Mouse (Mus musculus): ENCODE measurements around the gene Arl6ip6. TPM values are rescaled to one million over a fixed set of nuclear protein-coding genes. Genes with fewer than 3 reads are reported as not detected.
A peak's percentile ranks its signal among the peaks of the same experiment; 100 is the strongest.

Arl6ip6 gene
- polyA plus RNA-seq (2012; rRNA removed) = 22.1 and 26.5 TPM in 2 replicates

- under 1% methylated on average over 82 of the region's 82 CpGs for WGBS
- Histone ChIP-seq H3K36me3 (ENCODE audit: control insufficient read depth, insufficient read depth, low read length) (peaks cover 4% of the 10 kb centered on the region; the same call in 1 of the 2 replicates), H3K4me3 (ENCODE audit: control insufficient read depth, insufficient read depth, low read length) (peak within 1 kb of the TSS; percentile 85), H3K27ac (ENCODE audit: control insufficient read depth, insufficient read depth, low read length) (peak within 1 kb of the TSS; percentile 96), H3K4me1 (replicated peaks; ENCODE audit: control insufficient read depth, insufficient read depth, low read length) (peaks cover 2% of the 10 kb centered on the region; the same call in 1 of the 2 replicates), H3K27me3 (ENCODE audit: control insufficient read depth, insufficient read depth, low read length) (no peaks in the 10 kb centered on the region)
- TF ChIP-seq POLR2A (IDR thresholded peaks at IDR 0.05; ENCODE audit: control insufficient read depth, extremely low read depth, insufficient read depth, low read length, poor library complexity) (peak; percentile 47; the same call in 1 of the 2 replicates), CTCF (IDR thresholded peaks at IDR 0.05; ENCODE audit: borderline replicate concordance, control insufficient read depth, extremely low read depth, insufficient read depth, low read length, poor library complexity) (peak; percentile 37; the same call in 1 of the 2 replicates)
- DNase-seq = peak; percentile 99
These were observed at the start of gene Arl6ip6 for GRCm38 (mm10) chr2:53191523-53192220. TSS of gene Arl6ip6 (plus strand) at chr2:53191726.

GRCm38 (mm10) chr2:53146852-53147251 is 44.7 kb upstream of the Arl6ip6 start:
- no peak for DNase-seq
- Histone ChIP-seq H3K4me3 (ENCODE audit: control insufficient read depth, insufficient read depth, low read length) (no peak overlapping the region), H3K4me1 (replicated peaks; ENCODE audit: control insufficient read depth, insufficient read depth, low read length) (no peaks in the 10 kb centered on the region), H3K27ac (ENCODE audit: control insufficient read depth, insufficient read depth, low read length) (no peak overlapping the region), H3K27me3 (ENCODE audit: control insufficient read depth, insufficient read depth, low read length) (no peaks in the 10 kb centered on the region), H3K36me3 (ENCODE audit: control insufficient read depth, insufficient read depth, low read length) (peaks cover 65% of the 10 kb centered on the region)
- TF ChIP-seq POLR2A (IDR thresholded peaks at IDR 0.05; ENCODE audit: control insufficient read depth, extremely low read depth, insufficient read depth, low read length, poor library complexity) = no peak
- TF ChIP-seq CTCF (IDR thresholded peaks at IDR 0.05; ENCODE audit: borderline replicate concordance, control insufficient read depth, extremely low read depth, insufficient read depth, low read length, poor library complexity) = no peak

- TF ChIP-seq POLR2A (IDR thresholded peaks at IDR 0.05; ENCODE audit: control insufficient read depth, extremely low read depth, insufficient read depth, low read length, poor library complexity) (no peak), CTCF (IDR thresholded peaks at IDR 0.05; ENCODE audit: borderline replicate concordance, control insufficient read depth, extremely low read depth, insufficient read depth, low read length, poor library complexity) (no peak)
- no peaks in the 10 kb centered on the region for H3K4me1 ChIP-seq (replicated peaks; ENCODE audit: control insufficient read depth, insufficient read depth, low read length)
- H3K36me3 ChIP-seq (ENCODE audit: control insufficient read depth, insufficient read depth, low read length) = peaks cover 21% of the 10 kb centered on the region
- H3K4me3 ChIP-seq (ENCODE audit: control insufficient read depth, insufficient read depth, low read length) = no peak overlapping the region
- H3K27me3 ChIP-seq (ENCODE audit: control insufficient read depth, insufficient read depth, low read length) = no peaks in the 10 kb centered on the region
- no peak overlapping the region for H3K27ac ChIP-seq (ENCODE audit: control insufficient read depth, insufficient read depth, low read length)
- DNase-seq = no peak
These were observed 17.6 kb upstream of the Arl6ip6 start for GRCm38 (mm10) chr2:53173966-53174365.

- Histone ChIP-seq H3K4me1 (replicated peaks; ENCODE audit: control insufficient read depth, insufficient read depth, low read length) (no peaks in the 10 kb centered on the region), H3K4me3 (ENCODE audit: control insufficient read depth, insufficient read depth, low read length) (no peak overlapping the region), H3K27ac (ENCODE audit: control insufficient read depth, insufficient read depth, low read length) (no peak overlapping the region), H3K36me3 (ENCODE audit: control insufficient read depth, insufficient read depth, low read length) (peaks cover 17% of the 10 kb centered on the region), H3K27me3 (ENCODE audit: control insufficient read depth, insufficient read depth, low read length) (no peaks in the 10 kb centered on the region)
- DNase-seq = no peak
- TF ChIP-seq CTCF (IDR thresholded peaks at IDR 0.05; ENCODE audit: borderline replicate concordance, control insufficient read depth, extremely low read depth, insufficient read depth, low read length, poor library complexity) (no peak), POLR2A (IDR thresholded peaks at IDR 0.05; ENCODE audit: control insufficient read depth, extremely low read depth, insufficient read depth, low read length, poor library complexity) (no peak)
- 95% methylated on average over 3 of the region's 3 CpGs for WGBS
These were observed 12.6 kb upstream of the Arl6ip6 start for GRCm38 (mm10) chr2:53178966-53179365.

GRCm38 (mm10) chr2:53179876-53180275 is 11.7 kb upstream of the Arl6ip6 start:
- no peak for TF ChIP-seq POLR2A (IDR thresholded peaks at IDR 0.05; ENCODE audit: control insufficient read depth, extremely low read depth, insufficient read depth, low read length, poor library complexity)
- no peak for TF ChIP-seq CTCF (IDR thresholded peaks at IDR 0.05; ENCODE audit: borderline replicate concordance, control insufficient read depth, extremely low read depth, insufficient read depth, low read length, poor library complexity)
- Histone ChIP-seq H3K36me3 (ENCODE audit: control insufficient read depth, insufficient read depth, low read length) (peaks cover 11% of the 10 kb centered on the region), H3K4me1 (replicated peaks; ENCODE audit: control insufficient read depth, insufficient read depth, low read length) (no peaks in the 10 kb centered on the region), H3K27ac (ENCODE audit: control insufficient read depth, insufficient read depth, low read length) (no peak overlapping the region), H3K27me3 (ENCODE audit: control insufficient read depth, insufficient read depth, low read length) (no peaks in the 10 kb centered on the region), H3K4me3 (ENCODE audit: control insufficient read depth, insufficient read depth, low read length) (no peak overlapping the region)
- no peak for DNase-seq

GRCm38 (mm10) chr2:53189811-53190210 is 1.7 kb upstream of the Arl6ip6 start:
- Histone ChIP-seq H3K4me3 (ENCODE audit: control insufficient read depth, insufficient read depth, low read length) (no peak overlapping the region), H3K4me1 (replicated peaks; ENCODE audit: control insufficient read depth, insufficient read depth, low read length) (peaks cover 2% of the 10 kb centered on the region; the same call in 1 of the 2 replicates), H3K36me3 (ENCODE audit: control insufficient read depth, insufficient read depth, low read length) (no peaks in the 10 kb centered on the region), H3K27ac (ENCODE audit: control insufficient read depth, insufficient read depth, low read length) (no peak overlapping the region), H3K27me3 (ENCODE audit: control insufficient read depth, insufficient read depth, low read length) (no peaks in the 10 kb centered on the region)
- no peak for DNase-seq
- TF ChIP-seq POLR2A (IDR thresholded peaks at IDR 0.05; ENCODE audit: control insufficient read depth, extremely low read depth, insufficient read depth, low read length, poor library complexity) = no peak
- TF ChIP-seq CTCF (IDR thresholded peaks at IDR 0.05; ENCODE audit: borderline replicate concordance, control insufficient read depth, extremely low read depth, insufficient read depth, low read length, poor library complexity) = no peak
- WGBS = 81% methylated on average over 3 of the region's 3 CpGs

All from thymus, adult 2 months (tissue).